Mouse (Mus musculus): ENCODE measurements around the gene Rgs6.

Gene Rgs6

GRCm38 (mm10) chr12:83087010-83087409, 498.9 kb downstream of the Rgs6 start:
- DNase-seq (ENCODE audit: low spot score in 2 of 2) = no peak

GRCm38 (mm10) chr12:83087555-83087954, 499.5 kb downstream of the Rgs6 start:
- DNase-seq (ENCODE audit: low spot score in 2 of 2) = no peak

GRCm38 (mm10) chr12:83092001-83092400, 503.9 kb downstream of the Rgs6 start:
- no peak for DNase-seq (ENCODE audit: low spot score in 2 of 2)

- DNase-seq (ENCODE audit: low spot score in 2 of 2) = no peak
These were observed 509.7 kb downstream of the Rgs6 start for GRCm38 (mm10) chr12:83097787-83098186.

GRCm38 (mm10) chr12:83098646-83099371, 510.7 kb downstream of the Rgs6 start:
- no peak for DNase-seq (ENCODE audit: low spot score in 2 of 2)

GRCm38 (mm10) chr12:83099920-83100319, 511.8 kb downstream of the Rgs6 start:
- no peak for DNase-seq (ENCODE audit: low spot score in 2 of 2)

GRCm38 (mm10) chr12:83100413-83100812, 512.3 kb downstream of the Rgs6 start:
- no peak for DNase-seq (ENCODE audit: low spot score in 2 of 2)

GRCm38 (mm10) chr12:83100848-83101247, 512.8 kb downstream of the Rgs6 start:
- DNase-seq (ENCODE audit: low spot score in 2 of 2) = no peak

- no peak for DNase-seq (ENCODE audit: low spot score in 2 of 2)
These were observed 517.5 kb downstream of the Rgs6 start for GRCm38 (mm10) chr12:83105514-83106119.

- no peak for DNase-seq (ENCODE audit: low spot score in 2 of 2)
These were observed 518.0 kb downstream of the Rgs6 start for GRCm38 (mm10) chr12:83106120-83106517.

GRCm38 (mm10) chr12:83109486-83109885, 521.4 kb downstream of the Rgs6 start:
- DNase-seq (ENCODE audit: low spot score in 2 of 2) = no peak

GRCm38 (mm10) chr12:83109891-83110630, 522.0 kb downstream of the Rgs6 start:
- no peak for DNase-seq (ENCODE audit: low spot score in 2 of 2)

GRCm38 (mm10) chr12:83110711-83111110, 522.6 kb downstream of the Rgs6 start:
- DNase-seq (ENCODE audit: low spot score in 2 of 2) = no peak

- DNase-seq (ENCODE audit: low spot score in 2 of 2) = no peak
These were observed 524.2 kb downstream of the Rgs6 start for GRCm38 (mm10) chr12:83112283-83112682.

- DNase-seq (ENCODE audit: low spot score in 2 of 2) = no peak
These were observed 525.0 kb downstream of the Rgs6 start for GRCm38 (mm10) chr12:83112901-83113628.

GRCm38 (mm10) chr12:83113971-83114370, 525.9 kb downstream of the Rgs6 start:
- no peak for DNase-seq (ENCODE audit: low spot score in 2 of 2)

- peak; percentile 36 to 69 for DNase-seq (ENCODE audit: low spot score in 2 of 2)
These were observed 526.4 kb downstream of the Rgs6 start for GRCm38 (mm10) chr12:83114396-83115053.

- DNase-seq (ENCODE audit: low spot score in 2 of 2) = no peak
These were observed 536.0 kb downstream of the Rgs6 start for GRCm38 (mm10) chr12:83124111-83124510.

- DNase-seq (ENCODE audit: low spot score in 2 of 2) = no peak
These were observed 537.2 kb downstream of the Rgs6 start for GRCm38 (mm10) chr12:83125284-83125683.

GRCm38 (mm10) chr12:83126923-83127322, 538.8 kb downstream of the Rgs6 start:
- no peak for DNase-seq (ENCODE audit: low spot score in 2 of 2)

- no peak for DNase-seq (ENCODE audit: low spot score in 2 of 2)
These were observed 539.9 kb downstream of the Rgs6 start for GRCm38 (mm10) chr12:83127955-83128354.

- DNase-seq (ENCODE audit: low spot score in 2 of 2) = no peak
These were observed 540.5 kb downstream of the Rgs6 start for GRCm38 (mm10) chr12:83128606-83129005.
